Mouse (Mus musculus) spleen, adult 12 weeks (tissue): ENCODE results near the gene Rxrg.

Experiments
- DNase-seq: peaks from one replicate; pipeline ENCODE4 v3.0.0; 2022; ENCODE audit warnings: low spot score

Gene Rxrg

GRCm38 (mm10) chr1:167648670-167649069 is 50.5 kb downstream of the Rxrg start:
- no peak for DNase-seq

DNA sequence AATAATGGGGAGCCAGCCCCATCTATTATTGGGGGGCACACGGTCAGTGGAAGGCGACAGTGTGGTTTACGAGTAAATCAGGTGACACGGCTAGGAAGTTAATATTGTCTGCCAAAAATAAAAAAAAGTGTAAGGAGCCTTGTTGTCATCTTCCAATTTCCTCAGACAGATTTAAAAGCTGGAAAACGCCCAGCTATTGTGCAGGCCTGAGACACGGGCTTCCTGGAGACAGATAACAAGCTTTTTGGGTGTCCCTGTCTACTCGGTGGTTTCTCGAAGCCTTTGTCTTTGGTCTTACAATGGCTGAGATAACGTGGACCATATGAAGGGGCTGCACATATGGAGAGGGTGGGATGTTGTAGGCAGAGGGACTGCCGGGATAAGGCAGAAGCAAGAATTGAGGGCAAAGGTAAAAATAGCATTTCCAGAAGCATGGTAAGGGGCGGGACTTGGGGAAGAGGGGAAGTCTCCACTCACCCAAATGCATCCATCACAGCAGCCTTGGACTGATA is 51.0 kb downstream of the Rxrg start:
- DNase-seq: no peak

DNA sequence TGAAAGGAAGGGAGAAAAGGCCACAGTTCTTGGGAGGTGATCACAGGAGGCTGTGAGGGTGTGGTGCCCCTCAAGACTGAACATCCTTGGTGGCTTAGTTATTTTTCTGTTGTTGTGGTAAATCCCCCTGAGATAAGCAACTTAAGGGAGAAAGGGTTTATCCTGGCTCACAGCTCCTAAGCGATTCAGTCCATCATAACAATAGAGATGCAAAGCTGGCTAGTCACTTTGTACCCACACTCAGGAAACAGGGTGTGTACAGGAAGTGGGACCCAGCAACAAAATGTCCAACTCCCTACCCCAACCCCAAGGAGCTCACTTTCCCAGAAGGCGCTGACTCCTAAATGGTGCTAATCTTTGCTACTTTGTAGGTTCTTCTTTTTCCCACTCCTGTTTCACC is 54.2 kb downstream of the Rxrg start:
- DNase-seq: no peak

DNA sequence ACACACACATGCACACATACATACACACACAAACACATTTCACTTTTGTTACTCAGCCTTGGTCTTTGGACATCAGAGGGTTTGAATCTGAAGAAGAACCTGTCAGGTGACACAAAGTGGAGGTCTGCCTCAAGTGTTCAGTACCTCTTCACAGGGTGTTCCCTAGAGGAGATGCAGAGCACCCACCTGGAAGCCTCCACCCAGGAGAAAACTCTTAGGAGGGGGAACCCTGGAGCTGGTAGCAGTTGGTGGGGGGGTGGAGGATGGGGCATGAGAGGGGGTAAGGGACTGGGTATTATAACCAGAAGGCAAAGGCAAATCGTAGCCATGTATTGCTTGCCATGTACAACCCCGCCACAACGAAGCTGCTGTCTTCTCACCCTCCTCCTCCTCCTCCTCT is 60.9 kb downstream of the Rxrg start:
- no peak for DNase-seq

GRCm38 (mm10) chr1:167660521-167661101 is 62.4 kb downstream of the Rxrg start:
- no peak for DNase-seq

- DNase-seq: no peak
Observed at GRCm38 (mm10) chr1:167661123-167661522, 62.9 kb downstream of the Rxrg start.

DNA sequence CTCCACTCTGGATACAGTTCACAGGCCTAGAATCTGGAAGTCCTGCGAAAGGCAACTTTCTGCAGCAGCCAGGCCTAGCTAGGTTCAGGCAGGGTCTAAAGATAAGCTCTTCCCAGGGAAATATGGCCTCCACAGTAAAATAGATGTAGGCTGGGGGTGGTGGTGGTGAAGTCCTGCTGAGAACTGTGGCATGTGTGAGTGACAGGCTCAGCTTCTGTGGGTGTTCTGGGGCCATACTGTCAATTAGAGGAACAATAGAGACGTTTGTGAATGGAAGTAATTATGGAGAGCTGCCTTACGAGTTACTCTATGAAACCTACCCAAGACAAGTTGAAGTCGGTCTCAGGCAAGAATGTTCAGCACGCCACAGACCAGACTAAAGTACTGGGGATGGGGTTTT is 65.0 kb downstream of the Rxrg start:
- DNase-seq: no peak

GRCm38 (mm10) chr1:167669796-167670195 is 71.6 kb downstream of the Rxrg start:
- DNase-seq: peak; percentile 7

DNA sequence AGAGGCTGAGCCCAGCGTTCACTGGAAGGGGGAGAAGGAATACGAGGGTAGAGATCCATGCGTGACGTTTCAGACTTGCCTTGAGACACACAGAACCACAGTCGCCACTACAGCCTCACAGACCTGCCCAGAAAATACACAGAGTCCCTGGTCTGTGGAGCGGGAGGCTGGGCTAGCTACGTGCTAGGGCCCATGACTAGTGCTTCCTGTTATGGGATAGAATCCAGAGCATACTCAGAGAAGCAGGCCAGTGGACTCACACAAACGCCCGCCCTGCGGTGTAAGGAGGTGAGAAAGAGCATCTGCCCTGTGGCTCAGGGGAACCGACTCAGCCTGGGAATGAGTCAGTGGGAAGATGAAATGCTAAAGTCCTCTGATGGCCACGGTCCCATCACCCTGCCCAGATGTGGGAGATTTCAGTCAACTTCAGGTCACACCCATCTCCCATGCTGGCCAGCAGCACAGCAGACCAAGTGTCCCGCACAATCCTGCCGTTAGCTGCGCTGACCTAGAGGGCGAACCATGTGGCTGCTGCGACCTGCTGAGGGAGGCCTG is 74.3 kb downstream of the Rxrg start:
- no peak for DNase-seq

DNA sequence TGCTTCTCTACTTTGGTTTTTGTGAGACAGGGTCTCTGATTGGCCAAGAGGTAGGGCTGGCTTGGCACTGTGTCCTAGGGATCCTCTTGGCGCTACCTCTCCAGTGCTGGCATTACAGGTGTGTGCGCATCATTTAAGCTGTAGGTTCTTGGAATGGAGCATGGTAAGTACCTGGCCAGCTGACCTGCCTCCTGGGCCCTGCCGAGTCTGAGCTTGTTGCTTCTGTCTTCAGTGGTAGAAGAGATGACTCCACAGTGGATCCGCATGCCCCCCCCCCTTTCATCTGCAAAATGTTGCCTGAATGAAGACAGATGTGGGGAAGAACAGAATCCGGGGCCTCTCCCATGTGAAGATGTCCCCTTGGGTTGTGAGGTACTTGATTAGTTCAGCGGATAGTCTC is 80.9 kb downstream of the Rxrg start:
- DNase-seq: no peak

GRCm38 (mm10) chr1:167688001-167688346 is 89.8 kb downstream of the Rxrg start:
- no peak for DNase-seq

DNA sequence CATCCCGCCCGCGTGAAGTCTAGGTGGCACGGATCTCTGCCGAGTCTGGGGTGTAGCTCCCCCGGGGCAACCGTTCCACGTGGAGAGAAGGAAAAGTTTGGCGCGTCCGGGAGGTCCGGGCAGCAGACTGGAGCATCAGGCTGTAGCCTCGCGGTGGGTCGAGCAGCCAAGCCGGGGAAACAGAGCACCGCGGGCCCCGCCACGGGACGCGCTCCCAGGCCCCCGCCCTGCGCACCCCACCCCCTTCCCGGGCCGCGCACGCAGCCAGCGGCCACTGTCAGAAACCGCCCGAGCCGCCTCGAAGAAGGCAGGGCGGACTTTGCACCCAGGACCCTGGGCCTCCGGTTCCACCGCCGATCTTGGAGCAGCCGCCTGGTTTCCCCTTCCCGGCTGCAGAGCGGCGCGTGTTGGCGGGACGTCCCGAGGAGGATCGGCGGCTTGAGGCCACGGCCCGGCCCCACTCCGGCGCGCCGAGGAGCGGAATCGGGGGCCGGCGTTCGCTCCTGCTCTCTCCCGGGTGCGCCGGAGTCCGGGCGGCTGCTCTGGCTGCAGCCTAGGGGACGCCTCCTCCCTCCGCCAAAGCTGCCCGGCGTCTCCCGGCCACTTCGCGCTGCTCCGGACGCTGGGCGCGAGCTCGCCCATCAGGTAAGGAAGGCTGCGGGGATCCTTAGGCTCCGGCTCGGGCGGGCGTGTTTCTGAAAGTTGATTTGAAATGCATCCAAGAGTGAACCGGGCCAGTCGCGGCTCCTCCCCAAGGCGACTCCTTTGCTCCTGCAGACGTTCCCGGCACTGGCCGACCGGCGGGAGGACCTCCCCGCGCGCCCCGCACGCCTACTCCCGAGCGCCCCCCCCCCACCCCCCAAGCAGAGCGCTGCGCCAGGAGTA is 90.4 kb downstream of the Rxrg start:
- no peak for DNase-seq

DNA sequence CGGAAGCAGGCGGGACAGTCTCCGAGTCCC is 90.9 kb downstream of the Rxrg start, which contains the start of gene Lmx1a:
Gene Lmx1a (plus strand): TSS at position 6 of the 30 bp plus-strand sequence.
- DNase-seq: no peak
